Mouse (Mus musculus) G1E (cell line): ENCODE data around the gene Sipa1l3.

Source experiments
- CTCF ChIP-seq: IDR thresholded peaks from 2 replicates; pipeline ENCODE4 v1.5.1; 2012; ENCODE audit warnings: low read depth, low read length, inconsistent platforms, mixed read lengths
- GATA1 ChIP-seq: IDR thresholded peaks from 2 replicates; pipeline ENCODE4 v1.6.1; 2012; ENCODE audit warnings: borderline replicate concordance, low read length, inconsistent platforms, mixed read lengths
- GATA2 ChIP-seq: IDR thresholded peaks from 2 replicates; pipeline ENCODE4 v1.6.1; 2012; ENCODE audit warnings: low read depth, low read length, inconsistent platforms, borderline replicate concordance
- POLR2AphosphoS5 ChIP-seq: IDR thresholded peaks from 2 replicates; pipeline ENCODE4 v1.6.1; 2012; ENCODE audit warnings: low read depth, low read length, inconsistent platforms; ENCODE audit not compliant: insufficient replicate concordance
- TAL1 ChIP-seq: conservative IDR thresholded peaks from 2 replicates; pipeline ENCODE4 v1.6.1; 2012; ENCODE audit warnings: low read depth, low read length, inconsistent platforms, mixed read lengths

DNA sequence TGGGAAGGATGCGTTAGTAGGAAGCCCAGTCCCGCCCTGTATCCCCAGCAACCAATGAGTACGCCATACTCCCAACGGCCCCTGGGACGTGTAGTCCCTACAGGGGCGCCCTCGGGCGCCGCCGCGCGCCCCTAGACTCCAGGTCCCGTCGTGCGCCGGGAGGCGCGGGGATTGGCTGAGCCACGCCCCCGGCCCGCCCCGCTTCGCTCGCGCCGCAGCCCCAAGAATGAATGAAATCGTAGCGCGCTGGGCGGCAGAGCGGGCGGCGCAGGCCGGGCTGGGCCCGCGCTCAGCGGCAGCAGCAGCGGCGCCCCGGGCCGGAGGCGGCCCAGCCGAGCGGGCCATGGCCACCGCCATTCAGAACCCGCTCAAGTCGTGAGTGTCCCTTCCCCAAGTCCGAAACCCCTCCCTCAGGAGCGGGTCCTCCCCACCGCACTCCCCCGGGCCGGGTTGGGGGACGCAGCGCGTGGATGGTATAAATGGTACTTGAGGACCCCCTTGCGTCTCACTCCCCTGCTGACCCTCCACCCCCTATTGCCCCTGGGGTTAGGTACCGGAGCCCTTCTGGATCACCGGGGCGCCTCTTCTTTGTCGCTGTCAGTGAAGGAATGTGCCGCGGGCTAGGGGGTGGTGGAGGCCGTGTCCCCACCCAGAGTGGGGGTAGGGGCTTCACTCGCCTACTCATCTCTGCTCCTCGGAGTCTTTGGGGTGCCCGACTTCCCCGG, 214.5 kb downstream of the Sipa1l3 start, which contains the start of gene Dpf1:
- TF ChIP-seq CTCF, result no peak
- no peak for TF ChIP-seq TAL1
- TF ChIP-seq GATA1, result no peak
- no peak for TF ChIP-seq POLR2AphosphoS5
- no peak for TF ChIP-seq GATA2
